Mouse (Mus musculus): Measurements from ENCODE around the gene Vmn1r193.

DNA sequence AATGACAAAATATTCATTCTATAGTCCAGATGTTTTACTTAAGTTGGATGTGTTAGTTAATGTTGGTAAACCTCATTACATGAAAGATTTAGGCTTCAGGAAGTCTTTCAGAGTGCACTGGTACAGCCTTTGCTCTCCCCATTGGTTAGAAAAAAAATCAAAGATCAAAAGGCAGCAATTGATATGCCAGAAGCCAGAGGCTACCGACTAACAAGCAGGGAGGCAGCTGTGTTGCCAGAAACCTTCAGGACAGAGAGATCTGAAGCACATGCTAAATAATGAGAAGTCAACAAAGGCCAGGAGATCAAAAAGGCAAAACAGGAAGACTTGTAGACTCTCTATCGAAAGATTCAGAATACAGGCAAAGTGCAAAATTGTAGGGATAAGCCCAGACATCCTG is 48.8 kb upstream of the Vmn1r193 start:
- TF ChIP-seq CTCF (IDR thresholded peaks at IDR 0.05; ENCODE audit: low read depth, low read length) (no peak), POLR2A (IDR thresholded peaks at IDR 0.05; ENCODE audit: extremely low read depth, insufficient read depth, low read length) (no peak)

All from liver, adult 2 months (tissue).